In the genomic region with DNA sequence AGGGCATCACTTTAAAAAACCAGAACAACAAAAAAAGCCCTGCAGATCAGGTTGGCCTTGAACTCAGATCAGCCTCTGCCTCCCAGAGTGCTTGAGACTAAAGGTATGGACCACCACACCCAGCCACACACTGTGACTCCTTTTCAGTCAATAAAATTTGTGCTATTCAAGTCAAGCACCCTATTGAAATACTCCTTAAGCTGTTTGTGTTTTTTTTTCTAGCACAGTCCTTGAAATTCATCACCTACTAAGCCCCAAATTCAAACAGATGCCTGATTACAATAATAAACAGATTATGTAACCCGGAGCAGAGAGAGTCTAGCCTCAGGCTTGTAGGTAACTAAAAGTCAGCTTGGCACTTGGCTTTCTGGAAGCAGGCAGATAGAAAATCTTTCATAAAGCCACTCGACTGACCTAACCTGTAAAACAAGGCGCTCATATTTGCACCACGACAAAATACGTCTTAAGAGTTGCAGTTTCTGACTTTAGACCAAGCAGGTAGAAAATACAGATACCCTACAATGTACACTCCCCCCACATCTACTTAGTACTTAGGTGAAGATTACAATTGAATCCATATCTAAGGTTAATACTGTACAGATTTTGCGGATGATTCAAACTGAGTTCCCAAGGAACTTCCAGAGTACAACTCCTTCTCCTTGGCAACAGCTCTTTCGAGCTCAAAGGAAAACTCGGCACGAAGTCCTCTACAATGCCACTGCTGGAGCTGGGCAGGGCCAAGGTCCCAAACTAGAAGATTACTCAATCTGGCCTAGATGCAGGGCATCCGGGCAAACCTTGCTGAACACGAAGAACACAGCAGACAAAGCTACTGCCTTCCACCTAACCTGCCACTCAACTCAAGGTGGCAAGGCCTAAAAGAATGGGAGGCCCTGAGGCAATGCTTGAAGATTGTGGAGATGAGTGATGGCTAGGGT, we compare ENCODE assay signal across 8 mouse cellular contexts. TPM values are rescaled to one million over a fixed set of nuclear protein-coding genes. Genes with fewer than 3 reads are reported as not detected.
DNase-seq lines count a peak whose midpoint lies in the region; ATAC-seq and TF ChIP-seq lines count a peak whose summit lies in the region.

No protein-coding gene starts in this region.

- H3K4me1 ChIP-seq in midbrain, embryonic 13.5 days (replicated peaks), result peaks cover 33% of the 10 kb centered on the region
- H3K4me1 ChIP-seq in midbrain, embryonic 14.5 days (ENCODE audit: control insufficient read depth, insufficient read depth, low read length), result peaks cover 15% of the 10 kb centered on the region; the same call in 1 of the 2 replicates
- H3K4me1 ChIP-seq in embryonic facial prominence, embryonic 11.5 days (ENCODE audit: control insufficient read depth, insufficient read depth, low read length), result peaks cover 2% of the 10 kb centered on the region; the same call in 1 of the 2 replicates
- H3K4me1 ChIP-seq in intestine, embryonic 16.5 days (ENCODE audit: control insufficient read depth, insufficient read depth, low read length), result peaks cover 25% of the 10 kb centered on the region
- H3K4me1 ChIP-seq in lung, postnatal 0 days (ENCODE audit: insufficient read depth, low read depth, low read length), result peaks cover 15% of the 10 kb centered on the region

- no peaks in the 10 kb centered on the region for H3K9me3 ChIP-seq in midbrain, embryonic 13.5 days
- no peaks in the 10 kb centered on the region for H3K9me3 ChIP-seq in midbrain, embryonic 14.5 days (ENCODE audit: control insufficient read depth, low read length)
- H3K9me3 ChIP-seq in embryonic facial prominence, embryonic 11.5 days (replicated peaks; ENCODE audit: control insufficient read depth, low read length), result no peaks in the 10 kb centered on the region
- H3K9me3 ChIP-seq in intestine, embryonic 16.5 days (ENCODE audit: control insufficient read depth, low read length), result no peaks in the 10 kb centered on the region
- H3K9me3 ChIP-seq in lung, postnatal 0 days (ENCODE audit: low read length), result no peaks in the 10 kb centered on the region

- no peak overlapping the region for H3K4me3 ChIP-seq in midbrain, embryonic 13.5 days (replicated peaks)
- no peak overlapping the region for H3K4me3 ChIP-seq in midbrain, embryonic 14.5 days (replicated peaks; ENCODE audit: low read depth, low read length)
- no peak overlapping the region for H3K4me3 ChIP-seq in embryonic facial prominence, embryonic 11.5 days (ENCODE audit: low read depth, low read length)
- 0 out of 2 replicates have a peak overlapping the region, but pooled peaks have one; percentile 1 for H3K4me3 ChIP-seq in intestine, embryonic 16.5 days (ENCODE audit: low read length)
- peak overlapping the region; percentile 95 for H3K4me3 ChIP-seq in lung, postnatal 0 days (ENCODE audit: low read depth, low read length)

- no peak for TF ChIP-seq CTCF in lung, postnatal 0 days (IDR thresholded peaks at IDR 0.05)

- ATAC-seq in midbrain, embryonic 13.5 days, result no peak
- ATAC-seq in midbrain, embryonic 14.5 days (ENCODE audit: low FRiP score, low TSS enrichment), result no peak
- no peak for ATAC-seq in embryonic facial prominence, embryonic 11.5 days (replicated peaks; ENCODE audit: insufficient number of reproducible peaks, low FRiP score, low TSS enrichment, low read depth)
- no peak for ATAC-seq in intestine, embryonic 16.5 days
- ATAC-seq in lung, postnatal 0 days, result peak; percentile 18

- peaks cover 26% of the 10 kb centered on the region for H3K36me3 ChIP-seq in midbrain, embryonic 13.5 days
- H3K36me3 ChIP-seq in midbrain, embryonic 14.5 days (ENCODE audit: control insufficient read depth, insufficient read depth, low read length), result peaks cover 19% of the 10 kb centered on the region
- H3K36me3 ChIP-seq in embryonic facial prominence, embryonic 11.5 days (replicated peaks; ENCODE audit: control insufficient read depth, insufficient read depth, low read depth, low read length), result no peaks in the 10 kb centered on the region; the same call in 1 of the 2 replicates
- H3K36me3 ChIP-seq in intestine, embryonic 16.5 days (ENCODE audit: control insufficient read depth, insufficient read depth, low read length), result peaks cover 11% of the 10 kb centered on the region; the same call in 1 of the 2 replicates
- H3K36me3 ChIP-seq in lung, postnatal 0 days (ENCODE audit: insufficient read depth, low read length), result peaks cover 11% of the 10 kb centered on the region; the same call in 1 of the 2 replicates

- no peak overlapping the region for H3K9ac ChIP-seq in midbrain, embryonic 13.5 days (replicated peaks)
- H3K9ac ChIP-seq in midbrain, embryonic 14.5 days (replicated peaks; ENCODE audit: low read length), result no peak overlapping the region
- no peak overlapping the region for H3K9ac ChIP-seq in embryonic facial prominence, embryonic 11.5 days (replicated peaks; ENCODE audit: low read length)
- H3K9ac ChIP-seq in intestine, embryonic 16.5 days (ENCODE audit: low read depth, low read length), result 0 out of 2 replicates have a peak overlapping the region, but pooled peaks have one; percentile 12
- H3K9ac ChIP-seq in lung, postnatal 0 days (replicated peaks; ENCODE audit: low read depth), result no peak overlapping the region

- intact Hi-C loops in left cerebral cortex, postnatal 4 days (cut with DNase I), result no loop called here

- DNase-seq in midbrain, embryonic 14.5 days, result no peak
- no peak for DNase-seq in embryonic facial prominence, embryonic 11.5 days (ENCODE audit: low spot score)
- peak; percentile 66 for DNase-seq in lung, postnatal 0 days (ENCODE audit: low spot score)
- no peak for DNase-seq in left cerebral cortex, postnatal 4 days
- DNase-seq in gastrocnemius, postnatal 10 days, result no peak
- DNase-seq in T-cell, adult 2 months (ENCODE audit: low spot score), result no peak

- H3K27me3 ChIP-seq in midbrain, embryonic 13.5 days, result peaks cover 9% of the 10 kb centered on the region
- no peaks in the 10 kb centered on the region; the same call in 1 of the 2 replicates for H3K27me3 ChIP-seq in midbrain, embryonic 14.5 days (ENCODE audit: control insufficient read depth, insufficient read depth, low read length)
- no peaks in the 10 kb centered on the region for H3K27me3 ChIP-seq in embryonic facial prominence, embryonic 11.5 days (ENCODE audit: control insufficient read depth, insufficient read depth, low read length)
- no peaks in the 10 kb centered on the region for H3K27me3 ChIP-seq in intestine, embryonic 16.5 days (replicated peaks; ENCODE audit: control insufficient read depth, insufficient read depth, low read length)
- no peaks in the 10 kb centered on the region for H3K27me3 ChIP-seq in lung, postnatal 0 days (replicated peaks; ENCODE audit: insufficient read depth, low read length)

- H3K27ac ChIP-seq in midbrain, embryonic 13.5 days, result no peak overlapping the region
- H3K27ac ChIP-seq in midbrain, embryonic 14.5 days (replicated peaks; ENCODE audit: low read depth, low read length), result no peak overlapping the region
- H3K27ac ChIP-seq in embryonic facial prominence, embryonic 11.5 days (replicated peaks; ENCODE audit: low read depth, low read length), result no peak overlapping the region
- no peak overlapping the region for H3K27ac ChIP-seq in intestine, embryonic 16.5 days (ENCODE audit: low read length)
- peak overlapping the region; percentile 96 for H3K27ac ChIP-seq in lung, postnatal 0 days (ENCODE audit: low read length)

- TF ChIP-seq EP300 in lung, postnatal 0 days (IDR thresholded peaks at IDR 0.05), result peak; percentile 81

- 79% methylated on average over 11 of the region's 11 CpGs for WGBS in midbrain, embryonic 13.5 days
- WGBS in midbrain, embryonic 14.5 days, result 75% methylated on average over 11 of the region's 11 CpGs
- WGBS in embryonic facial prominence, embryonic 11.5 days, result 71% methylated on average over 11 of the region's 11 CpGs
- 70% methylated on average over 11 of the region's 11 CpGs for WGBS in intestine, embryonic 16.5 days
- 42% methylated on average over 11 of the region's 11 CpGs for WGBS in lung, postnatal 0 days

- peak overlapping the region; percentile 92 for H3K4me2 ChIP-seq in midbrain, embryonic 13.5 days (replicated peaks)
- H3K4me2 ChIP-seq in midbrain, embryonic 14.5 days (ENCODE audit: low read length), result no peak overlapping the region
- H3K4me2 ChIP-seq in embryonic facial prominence, embryonic 11.5 days (ENCODE audit: low read depth, low read length), result peak overlapping the region; percentile 89; the same call in 1 of the 2 replicates
- peak overlapping the region; percentile 58 for H3K4me2 ChIP-seq in intestine, embryonic 16.5 days (ENCODE audit: low read depth, low read length)
- peak overlapping the region; percentile 91 for H3K4me2 ChIP-seq in lung, postnatal 0 days (replicated peaks; ENCODE audit: low read depth, low read length)

RNA-seq across cellular contexts. Expression of a gene that starts 3.1 kb away (rescaled TPM):
- polyA plus RNA-seq in midbrain, embryonic 13.5 days (2015; fragmentation: Nextera tagmentation; extraction: Ambion mirVana), result 211 and 220 TPM in 2 replicates
- polyA plus RNA-seq in midbrain, embryonic 14.5 days (2014; fragmentation: Nextera tagmentation; extraction: Ambion mirVana), result 127 and 161 TPM in 2 replicates
- polyA plus RNA-seq in embryonic facial prominence, embryonic 11.5 days (2014; fragmentation: Nextera tagmentation; extraction: Ambion mirVana), result 642 and 648 TPM in 2 replicates
- 488 and 543 TPM in 2 replicates for polyA plus RNA-seq in intestine, embryonic 16.5 days (2015; fragmentation: Nextera tagmentation; extraction: Ambion mirVana)
- polyA plus RNA-seq in lung, postnatal 0 days (2015; fragmentation: Nextera tagmentation; extraction: Ambion mirVana), result 1,194 and 1,245 TPM in 2 replicates
- total RNA-seq in left cerebral cortex, postnatal 4 days (2021), result 100 to 1,000 TPM in 1 of 2 experiments, 10 to 100 TPM in 1; 97.9 to 112 TPM
- total RNA-seq in gastrocnemius, postnatal 10 days (2021), result 10 to 100 TPM; 78.5 to 78.8 TPM

Comparison
In these comparisons a context has a peak if more than half of its experiments do, and no peak if none do; other contexts are left out.
1. H3K4me3 ChIP-seq: peak in intestine, embryonic 16.5 days (single experiment) and lung, postnatal 0 days (single experiment); none in midbrain, embryonic 13.5 days (single experiment), midbrain, embryonic 14.5 days (single experiment) and embryonic facial prominence, embryonic 11.5 days (single experiment).